Mouse (Mus musculus): Measurements from ENCODE around the gene Tcp11l2. TPM values are rescaled to one million over a fixed set of nuclear protein-coding genes. Genes with fewer than 3 reads are reported as not detected.

Gene Tcp11l2
- 15.0 and 15.4 TPM in 2 replicates for polyA plus RNA-seq (2016; fragmentation: Nextera tagmentation; extraction: Ambion mirVana)

DNA sequence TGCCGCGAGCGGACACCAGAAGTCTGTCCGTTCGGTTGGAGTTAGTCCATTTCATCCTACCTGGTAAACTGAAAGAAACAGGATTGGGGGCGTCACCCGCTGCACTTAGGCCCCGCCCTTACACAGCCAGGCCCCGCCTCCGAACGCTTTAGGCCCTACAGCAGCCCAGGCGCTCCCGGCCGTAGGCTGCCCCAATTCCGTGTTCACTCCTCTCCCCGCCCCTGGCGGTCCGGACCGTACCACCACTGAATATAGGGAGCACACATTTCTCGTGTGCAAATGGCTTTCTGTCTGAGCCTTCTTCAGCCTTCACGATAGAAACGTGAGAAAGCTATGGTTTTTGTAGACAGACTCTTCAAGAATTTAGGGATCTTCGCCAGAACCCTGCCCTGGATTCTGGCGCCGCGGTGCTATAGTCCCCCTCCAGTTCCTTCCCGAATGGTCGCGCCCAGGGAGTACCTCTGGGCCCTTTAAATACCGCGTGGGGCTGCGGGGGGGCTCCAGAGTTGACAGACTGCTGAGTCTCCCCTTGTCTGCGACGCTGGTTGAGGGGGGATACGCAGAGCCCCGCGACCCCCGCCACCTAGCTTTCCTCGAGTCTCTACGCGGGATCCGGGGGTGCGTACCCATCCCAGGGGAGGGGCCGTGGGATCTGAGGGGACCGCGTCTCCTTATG lies at the start of gene Tcp11l2:
Gene Tcp11l2 (plus strand): TSS at position 232 of the 676 bp plus-strand sequence.
- under 1% methylated on average over 46 of the region's 46 CpGs for WGBS
- ATAC-seq (ENCODE audit: insufficient number of reproducible peaks, insufficient read depth, low FRiP score, low TSS enrichment, low read depth): peak; percentile 98
- peak within 1 kb of the TSS; percentile 56 for H3K27ac ChIP-seq
- H3K4me3 ChIP-seq (replicated peaks): peak within 1 kb of the TSS; percentile 79
- no peaks in the 10 kb centered on the region for H3K9me3 ChIP-seq
- H3K9ac ChIP-seq (replicated peaks): peak within 1 kb of the TSS; percentile 65
- peaks cover 10% of the 10 kb centered on the region for H3K4me1 ChIP-seq (replicated peaks)
- no peaks in the 10 kb centered on the region for H3K36me3 ChIP-seq
- H3K27me3 ChIP-seq: no peaks in the 10 kb centered on the region; the same call in 1 of the 2 replicates
- peak within 1 kb of the TSS; percentile 91 for H3K4me2 ChIP-seq

- WGBS: 81% methylated on average over 5 of the region's 5 CpGs
- H3K27me3 ChIP-seq: no peaks in the 10 kb centered on the region
- H3K36me3 ChIP-seq: peaks cover 78% of the 10 kb centered on the region
- no peak for ATAC-seq (ENCODE audit: insufficient number of reproducible peaks, insufficient read depth, low FRiP score, low TSS enrichment, low read depth)
- no peaks in the 10 kb centered on the region for H3K9me3 ChIP-seq
- H3K9ac ChIP-seq (replicated peaks): no peak overlapping the region
- peaks cover 29% of the 10 kb centered on the region for H3K4me1 ChIP-seq (replicated peaks)
- no peak overlapping the region for H3K4me3 ChIP-seq (replicated peaks)
- no peak overlapping the region for H3K4me2 ChIP-seq
- no peak overlapping the region for H3K27ac ChIP-seq
These were observed 49.4 kb upstream of the Tcp11l2 start for GRCm38 (mm10) chr10:84527070-84527469.

DNA sequence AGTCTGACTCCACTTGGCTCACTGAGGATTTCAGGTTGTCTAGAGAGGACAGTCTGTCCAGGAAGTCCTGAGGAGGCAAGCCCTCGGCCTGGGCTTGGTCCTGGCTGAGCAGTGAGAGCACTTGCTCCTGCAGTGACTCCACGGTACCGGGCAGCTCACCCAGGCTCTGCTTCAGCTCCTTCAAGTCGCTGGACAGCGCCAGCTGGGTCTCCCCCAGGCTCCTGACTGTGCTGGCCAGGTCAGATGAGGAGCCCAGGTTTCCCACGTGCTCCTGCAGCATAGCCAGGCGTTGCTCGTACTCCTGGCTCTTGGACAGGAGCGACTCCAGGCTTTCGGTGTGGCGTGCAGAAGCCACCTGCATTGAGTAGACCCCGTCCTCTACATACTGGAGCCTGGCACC lies 48.8 kb upstream of the Tcp11l2 start:
- no peak overlapping the region for H3K4me3 ChIP-seq (replicated peaks)
- 80% methylated on average over 12 of the region's 12 CpGs for WGBS

DNA sequence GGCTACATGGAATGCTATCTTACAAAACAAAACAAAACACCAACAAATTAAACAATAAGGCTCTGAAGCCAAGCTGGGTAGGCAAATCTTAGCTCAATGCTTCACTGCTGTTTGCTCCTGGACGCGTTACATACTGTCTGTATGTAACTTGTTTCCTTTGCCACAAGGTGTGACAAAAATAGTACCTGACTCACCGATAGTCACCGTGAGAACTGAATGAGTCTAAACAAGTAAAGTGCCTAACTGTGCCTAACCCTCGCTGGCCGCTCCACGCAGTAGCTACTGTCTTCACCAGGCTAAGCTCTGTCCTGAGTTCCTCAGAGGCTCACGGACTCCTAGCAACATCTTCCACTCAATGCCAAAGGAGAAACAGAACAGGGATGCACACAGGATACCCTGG lies 46.0 kb upstream of the Tcp11l2 start:
- Histone ChIP-seq H3K27ac (no peak overlapping the region), H3K27me3 (no peaks in the 10 kb centered on the region), H3K36me3 (peaks cover 57% of the 10 kb centered on the region), H3K9ac (replicated peaks) (no peak overlapping the region), H3K4me2 (peak overlapping the region; percentile 77), H3K4me3 (replicated peaks) (no peak overlapping the region), H3K9me3 (no peaks in the 10 kb centered on the region), H3K4me1 (replicated peaks) (peaks cover 40% of the 10 kb centered on the region)
- 93% methylated on average over 8 of the region's 8 CpGs for WGBS
- ATAC-seq (ENCODE audit: insufficient number of reproducible peaks, insufficient read depth, low FRiP score, low TSS enrichment, low read depth): no peak

More for the DNA sequence above, 48.8 kb upstream of the Tcp11l2 start:
- ATAC-seq (ENCODE audit: insufficient number of reproducible peaks, insufficient read depth, low FRiP score, low TSS enrichment, low read depth): no peak
- Histone ChIP-seq H3K4me1 (replicated peaks) (peaks cover 35% of the 10 kb centered on the region), H3K9ac (replicated peaks) (no peak overlapping the region), H3K4me2 (no peak overlapping the region), H3K27ac (no peak overlapping the region), H3K9me3 (no peaks in the 10 kb centered on the region), H3K27me3 (no peaks in the 10 kb centered on the region), H3K36me3 (peaks cover 73% of the 10 kb centered on the region)

DNA sequence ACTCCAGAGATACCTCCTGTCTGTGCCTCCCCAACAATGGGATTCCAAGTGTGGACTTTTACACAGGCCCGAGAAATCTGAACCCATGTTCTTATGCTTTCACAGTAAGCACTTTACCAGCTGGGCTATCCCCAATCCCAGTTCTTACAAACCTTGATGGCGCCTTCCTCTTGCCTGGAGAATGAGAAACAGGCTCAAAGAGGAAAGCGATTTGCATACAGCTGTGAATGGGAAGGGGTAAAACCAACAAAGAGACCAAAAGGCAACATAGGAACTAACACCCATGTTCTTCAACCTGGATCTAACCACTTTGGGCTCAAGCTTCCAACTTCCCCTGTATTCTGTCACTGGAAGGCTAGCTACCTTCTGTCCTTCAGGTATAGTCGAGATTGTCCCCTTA lies 44.9 kb upstream of the Tcp11l2 start:
- peaks cover 40% of the 10 kb centered on the region for H3K4me1 ChIP-seq (replicated peaks)
- no peak overlapping the region for H3K27ac ChIP-seq
- WGBS: 79% methylated on average over 4 of the region's 4 CpGs
- no peak for ATAC-seq (ENCODE audit: insufficient number of reproducible peaks, insufficient read depth, low FRiP score, low TSS enrichment, low read depth)
- H3K9ac ChIP-seq (replicated peaks): peak overlapping the region; percentile 98; the same call in 1 of the 2 replicates
- peak overlapping the region; percentile 96 for H3K4me3 ChIP-seq (replicated peaks)
- no peaks in the 10 kb centered on the region for H3K9me3 ChIP-seq
- peaks cover 47% of the 10 kb centered on the region for H3K36me3 ChIP-seq
- H3K4me2 ChIP-seq: peak overlapping the region; percentile 77
- no peaks in the 10 kb centered on the region for H3K27me3 ChIP-seq

DNA sequence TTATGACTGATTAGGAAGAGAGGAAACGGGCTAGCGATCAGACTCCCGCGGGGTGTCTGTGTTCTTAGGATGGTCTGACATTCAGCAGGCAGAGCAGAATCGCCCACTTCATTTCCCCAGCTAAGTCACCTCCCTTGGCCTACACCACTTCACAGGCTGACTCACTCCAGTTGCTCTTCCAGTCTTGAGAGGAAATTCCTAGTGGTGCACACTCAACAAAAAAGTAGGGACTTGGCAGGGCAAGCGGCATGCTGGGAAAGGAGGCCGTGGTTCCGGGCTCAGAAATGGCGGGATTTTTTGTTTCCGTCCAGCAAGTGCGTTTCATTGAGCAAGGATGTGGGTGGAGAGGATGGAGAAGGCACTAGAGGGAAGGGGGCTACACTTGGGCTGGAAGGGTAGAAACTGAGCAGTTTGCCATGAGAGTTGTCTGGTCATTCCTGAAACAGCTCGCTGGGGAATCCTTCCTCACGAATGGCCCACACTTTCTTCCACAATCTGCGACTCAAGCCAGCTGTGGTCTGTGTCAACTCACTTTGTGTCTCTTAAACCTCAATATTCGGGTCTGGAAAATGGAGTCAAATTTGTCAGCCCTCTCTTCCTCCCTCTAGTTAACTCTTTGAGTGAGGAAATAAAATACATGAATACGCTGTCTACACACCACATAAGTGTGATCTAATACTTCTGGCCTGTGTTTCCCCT lies 44.1 kb upstream of the Tcp11l2 start:
- H3K9ac ChIP-seq (replicated peaks): peak overlapping the region; percentile 98
- H3K27ac ChIP-seq: peak overlapping the region; percentile 90
- no peaks in the 10 kb centered on the region for H3K9me3 ChIP-seq
- H3K27me3 ChIP-seq: no peaks in the 10 kb centered on the region
- H3K36me3 ChIP-seq: peaks cover 39% of the 10 kb centered on the region
- no peak for ATAC-seq (ENCODE audit: insufficient number of reproducible peaks, insufficient read depth, low FRiP score, low TSS enrichment, low read depth)
- WGBS: 79% methylated on average over 16 of the region's 16 CpGs
- peaks cover 40% of the 10 kb centered on the region for H3K4me1 ChIP-seq (replicated peaks)
- peak overlapping the region; percentile 96 for H3K4me3 ChIP-seq (replicated peaks)
- peak overlapping the region; percentile 77 for H3K4me2 ChIP-seq

- Histone ChIP-seq H3K4me2 (peak overlapping the region; percentile 77), H3K9ac (replicated peaks) (peak overlapping the region; percentile 98), H3K36me3 (peaks cover 31% of the 10 kb centered on the region), H3K4me3 (replicated peaks) (peak overlapping the region; percentile 96), H3K27me3 (no peaks in the 10 kb centered on the region), H3K27ac (peak overlapping the region; percentile 90), H3K4me1 (replicated peaks) (peaks cover 40% of the 10 kb centered on the region), H3K9me3 (no peaks in the 10 kb centered on the region)
- 2% methylated on average over 70 of the region's 72 CpGs for WGBS
- peak; percentile 32; the same call in 1 of the 2 replicates for ATAC-seq (ENCODE audit: insufficient number of reproducible peaks, insufficient read depth, low FRiP score, low TSS enrichment, low read depth)
These were observed 43.2 kb upstream of the Tcp11l2 start for GRCm38 (mm10) chr10:84532911-84533882.

DNA sequence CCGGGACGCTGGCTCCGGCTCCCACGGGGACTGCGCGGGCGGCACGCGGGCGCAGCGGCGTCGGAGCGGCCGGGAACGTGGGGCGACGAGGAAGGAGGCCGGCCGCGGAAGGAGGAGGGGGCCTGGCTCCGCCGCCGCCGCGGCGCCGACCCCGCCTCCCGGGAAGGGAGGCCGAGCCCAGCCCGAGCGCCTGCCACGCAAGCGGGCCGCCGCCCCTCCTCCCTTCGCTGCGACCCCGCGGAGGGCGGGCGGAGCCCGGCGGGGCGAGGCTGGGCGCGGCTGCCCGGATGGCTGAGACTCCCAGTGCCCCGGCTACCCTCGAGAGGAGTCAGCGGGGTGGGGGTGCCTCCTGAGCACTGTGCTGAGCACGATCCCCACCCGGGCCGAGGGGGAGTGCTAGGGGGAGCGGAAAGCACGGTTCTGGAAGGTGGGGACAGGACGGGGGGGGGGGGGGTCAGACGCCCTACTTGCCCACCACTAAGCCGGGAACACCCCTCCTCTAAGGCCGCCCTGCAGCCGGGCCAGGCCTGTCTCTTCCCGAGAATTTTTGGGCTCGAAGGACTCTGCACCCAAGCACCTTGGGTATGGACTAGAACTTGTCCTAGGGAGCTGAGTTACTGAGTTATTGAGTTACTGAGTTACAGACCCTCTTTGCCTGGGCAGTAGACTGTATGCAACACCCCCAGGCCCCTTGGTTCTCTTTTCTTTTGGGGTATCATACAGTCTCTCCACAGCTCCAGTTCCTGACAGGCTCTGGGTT lies 42.3 kb upstream of the Tcp11l2 start, which contains the start of gene Ckap4:
Gene Ckap4 (minus strand): TSS at position 151 of the 760 bp plus-strand sequence.
- Histone ChIP-seq H3K4me3 (replicated peaks) (peak within 1 kb of the TSS; percentile 96), H3K27ac (peak within 1 kb of the TSS; percentile 90), H3K9me3 (no peaks in the 10 kb centered on the region), H3K27me3 (no peaks in the 10 kb centered on the region), H3K9ac (replicated peaks) (peak within 1 kb of the TSS; percentile 98), H3K4me2 (peak within 1 kb of the TSS; percentile 77), H3K4me1 (replicated peaks) (peaks cover 38% of the 10 kb centered on the region), H3K36me3 (peaks cover 22% of the 10 kb centered on the region)
- WGBS: 2% methylated on average over 15 of the region's 64 CpGs
- peak; percentile 89 for ATAC-seq (ENCODE audit: insufficient number of reproducible peaks, insufficient read depth, low FRiP score, low TSS enrichment, low read depth)

DNA sequence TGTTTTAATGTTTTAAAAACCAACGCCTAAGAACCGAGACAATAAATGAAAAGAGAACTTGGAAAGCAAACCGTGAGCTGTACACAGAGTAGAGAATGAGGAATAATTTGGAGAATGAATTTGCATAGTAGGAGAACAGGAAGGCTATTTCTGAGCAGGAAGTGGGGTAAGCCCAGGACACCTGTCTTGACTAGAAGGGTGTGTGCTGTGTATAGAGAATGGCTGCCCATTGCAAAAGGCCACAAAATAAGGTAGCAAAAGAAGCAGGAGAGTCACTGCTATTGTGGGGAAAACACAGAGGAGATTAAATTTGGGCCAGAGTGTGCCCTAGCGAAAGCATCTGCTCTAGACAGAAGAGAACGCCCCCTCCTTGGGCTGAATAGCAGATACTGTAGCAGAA lies 41.0 kb upstream of the Tcp11l2 start:
- ATAC-seq (ENCODE audit: insufficient number of reproducible peaks, insufficient read depth, low FRiP score, low TSS enrichment, low read depth): no peak
- 80% methylated on average over 5 of the region's 5 CpGs for WGBS
- no peak overlapping the region for H3K4me2 ChIP-seq

DNA sequence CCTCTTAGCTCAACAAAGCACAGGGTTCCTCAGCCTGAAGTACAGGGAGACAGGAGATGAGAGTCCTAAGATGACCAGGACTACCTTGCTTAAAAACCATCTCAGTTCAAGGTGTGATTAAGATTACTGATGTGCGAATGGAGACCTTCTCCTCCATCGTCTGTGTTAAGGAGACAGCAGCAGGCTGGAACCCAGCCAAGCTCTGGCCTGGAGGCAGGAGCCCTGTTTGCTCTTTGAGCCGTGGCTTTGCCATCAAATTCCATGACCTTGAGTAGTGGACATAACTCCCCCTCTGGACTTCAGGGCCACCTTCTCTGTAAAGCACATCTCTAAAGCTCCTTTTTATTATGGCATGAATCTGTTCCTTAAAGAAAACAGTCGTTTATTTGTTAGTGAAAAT lies 40.6 kb upstream of the Tcp11l2 start:
- Histone ChIP-seq H3K4me2 (no peak overlapping the region), H3K27me3 (no peaks in the 10 kb centered on the region), H3K4me1 (replicated peaks) (peaks cover 23% of the 10 kb centered on the region), H3K9me3 (no peaks in the 10 kb centered on the region), H3K27ac (no peak overlapping the region), H3K36me3 (peaks cover 7% of the 10 kb centered on the region), H3K9ac (replicated peaks) (no peak overlapping the region), H3K4me3 (replicated peaks) (no peak overlapping the region)
- 64% methylated on average over 4 of the region's 4 CpGs for WGBS
- no peak for ATAC-seq (ENCODE audit: insufficient number of reproducible peaks, insufficient read depth, low FRiP score, low TSS enrichment, low read depth)

More for the DNA sequence above, 41.0 kb upstream of the Tcp11l2 start:
- Histone ChIP-seq H3K9me3 (no peaks in the 10 kb centered on the region), H3K36me3 (peaks cover 11% of the 10 kb centered on the region), H3K27me3 (no peaks in the 10 kb centered on the region), H3K4me1 (replicated peaks) (peaks cover 27% of the 10 kb centered on the region), H3K9ac (replicated peaks) (no peak overlapping the region), H3K4me3 (replicated peaks) (no peak overlapping the region), H3K27ac (no peak overlapping the region)

Data from limb, embryonic 12.5 days (tissue).